Mouse (Mus musculus): Measurements from ENCODE around the gene Gpkow.

Gpkow gene

DNA sequence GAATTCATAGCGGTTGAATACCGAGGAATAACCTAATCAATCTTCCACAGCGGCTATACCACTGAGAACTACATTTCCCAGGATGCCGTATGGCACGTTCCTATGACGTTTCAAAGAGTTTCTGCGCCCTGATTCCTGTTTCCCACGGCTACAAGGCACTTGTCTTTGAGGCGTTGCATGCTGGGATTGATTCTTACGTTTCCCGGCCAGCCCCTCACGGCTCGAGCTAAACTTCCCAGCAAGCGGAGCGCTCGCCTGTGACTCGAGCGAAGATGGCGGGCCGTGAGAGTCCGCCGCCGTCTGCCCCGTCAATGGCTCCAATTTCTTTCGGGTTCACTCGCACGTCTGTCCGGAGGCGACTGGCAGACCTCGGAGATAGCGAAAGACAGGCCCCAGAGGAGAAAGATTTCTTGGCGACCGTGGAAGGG is at the start of gene Gpkow:
TSS of gene Gpkow (plus strand) at position 178 of the 428 bp plus-strand sequence.
- peak; percentile 93 for DNase-seq (ENCODE audit: low read depth, low spot score)

DNA sequence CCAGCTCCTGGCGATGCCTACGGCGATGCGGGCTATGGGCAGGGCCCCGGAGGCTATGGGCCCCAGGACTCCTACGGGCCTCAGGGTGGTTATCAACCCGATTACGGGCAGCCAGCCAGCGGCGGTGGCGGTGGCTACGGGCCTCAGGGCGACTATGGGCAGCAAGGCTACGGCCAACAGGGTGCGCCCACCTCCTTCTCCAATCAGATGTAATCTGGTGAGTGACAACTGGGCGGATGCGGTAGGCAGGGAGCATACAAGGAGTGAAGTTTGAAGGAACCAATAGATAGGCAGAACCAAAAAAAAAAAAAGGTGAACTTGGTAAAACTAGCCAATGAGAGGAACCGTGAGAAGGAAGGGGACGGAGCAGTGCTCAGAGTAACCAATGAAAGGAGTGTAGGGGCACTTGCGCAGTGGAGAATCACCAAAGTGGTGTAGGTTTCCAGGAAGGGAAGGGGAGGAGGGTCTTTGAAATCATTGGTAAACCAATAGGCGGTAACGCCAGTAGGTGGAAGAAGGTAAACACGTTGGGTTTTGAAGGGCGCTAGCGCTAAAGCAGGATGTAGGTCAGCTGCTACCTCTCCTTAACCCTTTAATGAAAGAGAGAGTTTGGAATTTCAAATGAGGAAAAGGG is 48.1 kb upstream of the Gpkow start:
- DNase-seq (ENCODE audit: low read depth, low spot score), result peak; percentile 92

DNA sequence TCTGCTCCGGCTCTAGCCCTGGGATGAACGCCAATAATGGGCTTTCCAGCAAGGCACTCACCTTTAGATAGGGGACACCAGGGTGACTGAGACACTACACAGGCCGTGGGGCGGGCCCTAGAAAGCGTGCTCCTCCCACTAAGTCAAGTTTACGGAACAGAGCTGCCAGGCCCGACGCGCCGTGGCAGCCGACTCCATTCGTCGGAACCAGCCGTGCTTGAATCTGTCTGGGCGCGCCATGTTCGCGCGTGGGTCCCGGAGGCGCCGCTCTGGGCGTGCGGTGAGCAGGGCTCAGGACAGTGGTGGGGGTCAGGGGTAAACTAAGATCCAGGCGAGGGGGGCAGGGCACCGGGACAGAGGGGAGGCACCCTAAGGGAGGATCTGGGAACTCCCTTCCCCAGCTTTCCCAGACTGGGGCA is 39.7 kb upstream of the Gpkow start, which contains the start of gene Prickle3:
TSS of gene Prickle3 (plus strand) at position 40 of the 419 bp plus-strand sequence.
- peak; percentile 81 for DNase-seq (ENCODE audit: low read depth, low spot score)

DNA sequence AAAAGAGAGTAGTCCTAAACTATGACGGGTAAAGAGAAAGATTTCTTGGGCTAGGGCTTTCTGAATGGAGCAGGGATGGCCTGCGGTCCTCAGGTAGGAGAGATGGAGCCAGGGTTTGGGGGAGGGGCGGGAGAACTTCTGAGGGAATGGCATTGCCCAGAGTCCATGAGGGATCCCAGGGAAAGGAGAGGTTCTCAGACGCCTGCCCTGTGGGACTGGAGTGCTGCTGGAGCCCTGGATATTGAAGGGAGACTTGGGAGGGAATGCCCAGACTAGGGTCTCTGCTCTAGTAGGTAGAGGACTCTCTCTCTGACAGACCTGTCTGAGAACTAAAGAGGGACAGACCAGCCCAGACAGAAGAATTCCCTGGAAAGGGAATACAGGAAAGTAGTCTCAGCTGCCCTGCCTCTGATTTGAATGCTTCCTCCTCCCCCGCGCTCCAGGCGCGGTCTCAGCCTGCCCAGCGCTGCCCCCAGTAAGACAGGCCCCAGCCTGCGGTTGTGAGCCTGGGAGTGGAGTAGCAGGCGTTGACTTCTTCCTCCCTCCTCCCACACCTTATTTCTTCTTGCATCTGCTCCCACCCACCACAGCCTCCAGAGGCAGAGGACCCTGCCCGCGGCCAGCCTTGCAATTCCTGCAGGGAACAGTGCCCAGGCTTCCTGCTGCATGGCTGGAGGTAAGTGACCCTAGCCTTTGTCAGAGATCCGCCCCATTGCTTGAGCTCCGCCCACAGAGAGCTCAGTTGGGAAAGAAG is 38.7 kb upstream of the Gpkow start:
- DNase-seq (ENCODE audit: low read depth, low spot score), result no peak

DNA sequence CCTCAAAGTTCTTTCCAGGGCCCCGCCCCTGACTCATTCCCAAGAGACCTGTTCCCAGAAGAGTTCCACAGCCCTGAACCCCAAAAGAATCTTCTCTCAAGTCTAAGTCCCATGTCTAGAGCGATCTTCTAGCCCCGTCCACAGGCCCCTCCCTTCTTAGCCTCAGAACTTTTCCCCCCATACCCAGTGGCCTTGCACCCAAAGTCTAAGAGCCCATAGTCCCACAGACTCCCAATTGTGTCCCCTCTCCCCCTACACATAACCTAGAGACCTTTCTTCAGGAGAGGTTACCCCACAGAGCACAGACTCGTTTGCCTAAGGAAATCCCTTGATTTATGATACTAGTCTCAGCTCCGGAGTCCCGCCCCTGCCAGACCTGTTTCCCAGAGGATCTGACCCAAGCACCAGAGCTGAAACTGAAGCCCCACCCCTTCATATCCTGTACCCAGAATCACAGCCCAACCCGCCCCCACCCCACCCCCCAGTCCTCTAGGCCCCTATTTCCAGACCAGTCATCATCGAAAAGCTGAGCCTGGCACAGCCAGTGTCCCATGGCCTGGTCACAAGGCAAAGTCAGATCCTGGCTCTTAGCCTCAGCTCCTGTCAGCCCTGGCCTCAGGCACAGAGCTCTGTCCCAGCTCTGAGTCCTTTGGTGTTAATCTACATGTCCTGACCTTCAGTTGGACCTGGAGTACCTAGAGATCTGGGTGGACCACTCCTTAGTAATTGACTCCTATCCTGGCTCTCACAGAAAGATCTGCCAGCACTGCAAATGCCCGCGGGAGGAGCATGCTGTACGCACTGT is 37.9 kb upstream of the Gpkow start:
- DNase-seq (ENCODE audit: low read depth, low spot score), result no peak

DNA sequence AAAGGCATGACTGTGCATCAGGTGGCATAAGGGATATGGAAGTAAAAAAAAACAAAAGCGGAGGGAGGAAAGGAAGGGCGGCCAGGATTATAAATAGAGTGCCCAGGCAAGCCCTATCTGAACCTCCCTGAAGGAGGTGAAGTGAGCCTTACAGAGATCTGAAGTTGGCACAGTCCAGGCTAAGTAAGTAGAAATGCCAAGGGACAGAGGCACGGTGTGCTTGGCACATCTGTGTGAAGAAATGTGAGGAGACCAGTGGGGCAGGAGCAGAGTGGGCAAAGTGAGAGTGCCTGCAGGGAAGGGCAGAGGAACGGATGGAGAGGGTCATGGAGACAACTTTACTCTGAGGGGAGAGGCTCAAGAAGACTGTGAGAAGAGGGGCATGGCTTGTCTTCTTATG is 35.8 kb upstream of the Gpkow start:
- no peak for DNase-seq (ENCODE audit: low read depth, low spot score)

DNA sequence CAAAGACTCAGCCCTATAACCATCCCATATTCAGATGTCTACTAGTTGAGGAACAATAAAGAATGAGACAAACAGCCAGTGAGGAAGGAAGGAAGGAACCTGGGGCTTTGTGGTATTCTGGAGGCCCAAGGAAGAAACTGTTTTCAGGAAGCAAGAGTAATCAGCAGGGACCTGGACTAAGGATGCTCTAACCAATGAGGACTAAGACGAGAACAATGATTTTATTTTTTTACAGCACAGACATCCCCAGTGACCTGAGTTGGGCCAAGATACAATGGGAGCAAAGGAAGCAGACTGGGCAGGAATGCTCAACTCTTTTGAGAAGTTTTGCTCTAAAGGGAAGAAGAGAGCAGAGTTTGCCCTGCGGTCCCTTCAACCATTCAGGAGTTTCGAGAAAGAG is 34.0 kb upstream of the Gpkow start:
- no peak for DNase-seq (ENCODE audit: low read depth, low spot score)

DNA sequence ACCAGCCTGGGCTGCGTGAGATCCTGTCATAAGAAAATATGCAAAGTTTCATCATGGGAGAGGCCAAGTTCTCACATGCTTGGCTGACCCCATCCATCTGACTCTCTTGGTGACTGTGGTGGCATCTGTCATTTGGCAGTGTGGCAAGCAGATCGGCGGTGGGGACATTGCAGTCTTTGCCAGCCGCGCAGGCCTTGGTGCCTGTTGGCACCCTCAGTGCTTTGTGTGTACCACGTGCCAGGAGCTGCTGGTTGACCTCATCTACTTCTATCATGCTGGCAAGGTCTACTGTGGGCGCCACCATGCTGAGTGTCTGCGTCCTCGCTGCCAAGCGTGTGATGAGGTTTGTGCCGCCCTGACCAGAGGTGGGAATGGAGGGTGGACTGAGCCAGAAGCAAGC is 32.1 kb upstream of the Gpkow start:
- DNase-seq (ENCODE audit: low read depth, low spot score), result no peak

DNA sequence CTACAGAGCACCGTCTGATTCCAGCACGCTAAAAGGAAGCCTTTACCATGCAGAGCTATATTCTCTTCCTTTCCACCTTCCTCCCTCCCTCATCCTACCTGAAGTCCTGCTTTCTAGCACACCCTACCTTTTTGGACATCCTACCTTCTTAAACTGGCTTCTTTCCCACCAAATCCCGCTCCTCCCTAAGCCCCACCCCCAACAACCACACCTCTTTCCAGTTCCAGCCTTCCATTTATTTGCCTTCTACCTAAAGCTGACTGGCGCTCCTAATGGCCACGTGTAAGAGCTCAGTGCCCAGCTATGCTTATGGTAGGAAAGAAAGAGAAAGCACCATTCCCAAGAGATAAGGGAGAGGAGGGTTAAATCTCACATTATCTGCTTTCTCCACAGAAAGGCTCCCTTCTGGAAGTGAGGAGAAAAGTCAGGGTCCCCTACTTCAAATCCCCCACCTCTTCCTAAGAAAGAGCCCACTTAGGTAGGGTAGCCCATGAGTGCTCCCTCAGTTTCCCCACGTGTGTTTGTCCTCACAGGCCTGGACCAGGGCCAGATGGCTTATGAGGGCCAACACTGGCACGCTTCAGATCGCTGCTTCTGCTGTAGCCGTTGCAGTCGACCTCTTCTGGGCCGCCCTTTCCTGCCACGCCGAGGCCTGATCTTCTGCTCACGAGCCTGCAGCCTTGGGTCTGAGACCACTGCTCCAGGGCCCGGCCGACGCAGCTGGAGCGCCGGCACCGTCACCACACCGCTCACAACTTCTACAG is 31.0 kb upstream of the Gpkow start:
- DNase-seq (ENCODE audit: low read depth, low spot score), result no peak

DNA sequence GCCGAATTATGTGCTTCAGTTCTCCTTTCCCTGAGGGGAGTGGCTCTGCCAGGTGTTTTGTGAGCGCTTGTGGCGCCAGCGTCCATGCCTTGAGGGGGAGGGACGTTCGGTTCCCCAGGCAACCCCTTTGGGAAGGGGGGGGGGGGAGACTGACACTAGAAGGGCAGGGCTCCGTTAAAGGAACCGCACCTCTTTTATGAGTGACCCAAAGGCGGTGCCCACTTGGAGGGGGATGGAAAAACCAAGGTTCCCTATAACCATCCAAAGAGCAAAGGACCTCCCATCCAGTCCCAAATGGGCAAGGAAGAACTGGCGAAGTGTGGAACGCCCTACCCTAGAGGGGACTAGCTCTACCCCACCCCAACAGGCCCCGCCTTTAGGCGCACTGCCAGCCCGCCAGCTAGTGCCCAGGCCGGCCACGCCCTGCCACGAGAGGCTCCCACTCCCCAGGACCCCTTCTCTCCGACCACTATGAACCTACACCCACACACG is 26.5 kb upstream of the Gpkow start:
- DNase-seq (ENCODE audit: low read depth, low spot score), result peak; percentile 66

DNA sequence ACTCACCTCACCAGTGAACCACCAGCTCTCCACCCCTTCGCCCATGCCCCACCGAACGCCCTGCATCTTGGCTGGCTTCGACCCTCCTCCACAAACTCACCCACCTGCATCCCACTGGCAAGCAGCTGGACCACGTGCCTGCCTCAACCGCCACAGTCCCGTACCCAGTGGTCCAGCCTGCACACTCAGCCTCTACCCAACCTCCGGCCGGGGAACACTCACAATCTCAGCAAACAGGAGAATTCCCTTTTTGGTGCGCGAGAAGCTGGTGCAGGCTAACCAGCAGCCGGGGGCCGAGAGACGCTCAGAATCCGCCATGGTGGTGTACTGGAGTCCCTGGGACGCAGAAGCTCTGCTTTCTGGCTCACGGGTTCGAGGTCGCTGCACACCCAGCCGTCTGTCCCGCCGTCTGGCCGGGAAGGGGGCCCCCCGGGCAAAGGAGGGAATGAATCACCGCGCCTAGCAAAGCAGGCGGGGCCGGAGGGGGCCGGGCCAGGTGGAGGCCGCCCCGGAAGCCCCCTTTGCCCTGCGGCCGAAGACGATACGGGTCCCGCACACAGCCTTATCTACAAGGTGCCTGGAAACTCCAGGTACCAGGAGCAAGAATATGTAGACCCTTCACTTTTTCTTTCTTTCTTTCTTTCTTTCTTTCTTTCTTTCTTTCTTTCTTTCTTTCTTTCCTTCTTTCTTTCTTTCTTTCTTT is 25.9 kb upstream of the Gpkow start, which contains the start of gene Plp2:
TSS of gene Plp2 (minus strand) at position 470 of the 703 bp plus-strand sequence.
- DNase-seq (ENCODE audit: low read depth, low spot score), result peak; percentile 51

DNA sequence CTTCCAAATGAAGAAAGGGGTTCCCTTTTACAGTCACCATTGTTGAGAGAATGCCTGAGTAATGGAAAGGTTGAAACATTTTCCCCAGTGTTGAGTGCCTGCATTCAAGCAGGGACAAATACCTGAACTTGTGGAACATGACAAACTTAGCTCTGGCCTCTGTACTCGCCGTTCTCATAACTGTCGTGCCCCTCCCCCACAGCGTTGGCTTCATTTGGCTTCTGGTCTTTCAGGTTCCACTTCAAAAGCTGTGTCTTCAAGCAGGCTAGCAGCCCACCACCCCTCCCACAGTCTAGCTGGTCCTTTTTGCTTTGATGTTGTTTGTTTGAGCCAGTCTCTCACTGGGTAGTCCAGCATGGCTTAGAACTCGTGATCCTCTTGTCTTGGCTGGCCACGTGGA is 24.2 kb upstream of the Gpkow start:
- no peak for DNase-seq (ENCODE audit: low read depth, low spot score)

DNA sequence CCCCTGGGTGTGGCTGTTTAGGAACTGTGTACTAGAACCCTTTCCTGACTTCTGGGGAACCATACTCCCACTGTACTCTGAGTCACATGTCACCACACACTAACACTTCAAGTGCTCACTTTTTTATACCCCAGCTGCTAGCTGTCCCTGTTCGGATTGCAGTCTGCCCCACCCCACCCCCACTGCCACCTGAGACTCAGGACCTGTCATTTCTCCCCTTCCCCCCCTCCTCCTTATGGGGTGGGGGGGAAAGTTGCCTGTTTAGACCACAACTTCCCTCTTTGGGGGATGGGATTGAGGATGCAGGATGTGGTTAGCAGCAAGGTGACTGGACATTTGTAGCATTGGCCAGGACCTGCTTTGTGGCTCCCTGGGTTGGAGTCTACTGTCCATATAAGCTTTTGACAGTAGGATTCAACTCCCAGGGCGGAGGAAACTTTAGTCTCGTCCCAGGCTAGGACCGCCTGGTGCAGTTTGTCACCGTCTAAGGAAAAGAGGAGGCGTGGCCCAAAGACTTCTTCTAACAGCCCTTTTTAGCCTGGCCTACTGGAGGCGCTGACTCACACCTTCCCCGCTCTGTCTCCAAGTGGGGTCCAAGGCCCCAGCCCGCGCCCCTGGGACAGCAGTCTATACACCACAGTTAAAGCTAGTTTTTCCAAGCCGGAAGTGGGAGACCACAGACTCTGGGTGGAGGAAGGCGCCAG is 23.2 kb upstream of the Gpkow start:
- peak; percentile 56 for DNase-seq (ENCODE audit: low read depth, low spot score)

DNA sequence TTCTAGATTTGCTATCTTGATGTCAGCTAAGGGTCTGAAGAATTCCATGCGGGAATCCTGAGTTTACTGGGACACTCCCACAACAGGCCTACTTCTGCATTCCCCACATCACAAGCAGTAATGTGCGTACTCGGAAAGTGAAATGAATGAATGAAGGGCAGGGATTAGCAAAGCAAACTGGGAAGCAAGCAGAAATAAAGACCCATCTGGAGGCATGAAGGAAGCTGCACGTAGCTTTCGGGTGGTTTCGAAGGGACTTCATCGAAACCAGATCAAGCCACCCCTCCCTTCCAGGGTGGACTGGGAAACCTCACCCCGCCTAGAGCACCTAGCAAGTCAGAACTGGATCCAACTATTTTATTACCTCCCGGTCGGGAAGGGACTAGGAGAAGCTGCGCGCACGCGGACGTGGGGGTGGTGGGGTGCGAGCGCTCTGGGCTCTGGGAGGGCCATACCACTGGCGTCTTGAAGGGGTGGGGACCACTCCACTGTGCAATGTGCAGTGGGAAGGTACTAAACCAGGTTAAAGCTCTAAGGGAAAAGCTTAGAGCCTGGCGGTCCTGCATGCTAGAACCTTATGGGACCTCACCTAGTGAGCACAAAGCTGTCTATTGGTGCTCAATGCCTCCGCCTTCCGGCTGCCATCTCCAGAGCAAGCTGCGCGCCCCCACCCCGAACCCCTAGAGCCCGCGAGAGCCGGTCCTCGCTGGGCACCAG is 22.5 kb upstream of the Gpkow start:
- peak; percentile 61 for DNase-seq (ENCODE audit: low read depth, low spot score)

DNA sequence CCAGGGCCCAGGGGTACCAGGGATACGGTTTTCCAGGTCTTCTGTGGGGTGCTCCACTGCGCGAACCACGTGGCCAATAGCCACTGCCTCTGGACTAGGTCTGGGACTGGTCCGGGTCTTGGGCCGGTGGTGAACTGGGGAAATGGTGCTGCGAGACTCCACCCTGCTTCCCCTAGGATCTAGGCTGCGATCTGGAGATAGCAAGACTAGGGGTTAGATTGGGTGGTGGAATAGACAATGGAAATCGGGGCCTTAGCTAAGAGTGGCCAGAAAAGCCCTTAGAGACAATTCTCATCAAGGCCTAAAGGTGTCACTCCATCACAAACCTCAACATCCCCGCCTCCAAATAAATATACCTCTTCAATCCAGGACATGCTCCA is 21.9 kb upstream of the Gpkow start:
- DNase-seq (ENCODE audit: low read depth, low spot score), result peak; percentile 30

DNA sequence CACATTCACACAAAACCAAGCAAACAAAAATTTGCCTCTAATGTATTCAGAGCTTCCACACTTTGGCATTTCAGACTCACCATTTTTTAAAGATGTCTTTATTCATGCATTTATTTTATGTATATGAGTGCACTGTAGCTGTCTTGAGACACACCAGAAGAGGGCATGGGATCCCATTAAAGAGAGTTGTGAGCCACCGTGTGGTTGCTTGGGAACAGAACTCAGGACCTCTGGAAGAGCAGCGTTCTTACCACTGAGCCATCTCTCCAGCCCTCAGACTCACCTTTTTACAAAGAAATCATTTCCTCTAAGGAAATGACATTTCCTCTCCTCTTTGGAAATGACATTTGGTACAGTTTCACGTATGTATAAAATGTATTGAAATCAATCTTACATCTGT is 17.9 kb upstream of the Gpkow start:
- no peak for DNase-seq (ENCODE audit: low read depth, low spot score)

DNA sequence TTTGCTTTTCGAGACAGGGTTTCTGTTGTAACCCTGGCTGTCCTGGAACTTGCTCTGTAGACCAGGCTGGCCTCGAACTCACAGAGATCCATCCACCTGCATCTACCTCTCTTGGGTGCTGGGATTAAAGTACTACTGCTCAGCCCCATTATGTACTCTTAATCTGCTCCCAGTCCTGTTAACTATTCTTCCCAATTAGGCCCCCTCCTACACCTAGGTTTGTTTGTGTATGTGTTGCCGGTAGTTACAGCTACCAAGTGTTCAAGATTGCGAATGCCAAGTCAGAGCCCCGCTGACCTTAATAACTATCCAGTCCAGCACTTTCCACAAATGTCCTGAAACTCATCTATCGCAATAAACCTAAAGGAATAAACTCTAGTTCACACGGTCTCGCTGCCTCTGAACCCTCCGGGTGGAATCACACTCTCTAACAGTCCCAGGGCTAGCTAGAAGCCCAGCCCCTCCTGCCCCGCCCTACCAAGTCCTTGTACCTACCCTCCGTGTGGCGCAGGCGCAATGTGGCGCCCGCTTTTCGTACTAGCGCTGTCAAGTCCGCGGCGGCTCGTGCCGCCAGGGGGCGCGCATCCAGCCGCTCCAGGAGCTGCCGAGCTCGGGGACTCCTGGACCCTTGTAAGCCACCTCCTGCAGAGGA is 17.4 kb upstream of the Gpkow start:
- peak; percentile 95 for DNase-seq (ENCODE audit: low read depth, low spot score)

DNA sequence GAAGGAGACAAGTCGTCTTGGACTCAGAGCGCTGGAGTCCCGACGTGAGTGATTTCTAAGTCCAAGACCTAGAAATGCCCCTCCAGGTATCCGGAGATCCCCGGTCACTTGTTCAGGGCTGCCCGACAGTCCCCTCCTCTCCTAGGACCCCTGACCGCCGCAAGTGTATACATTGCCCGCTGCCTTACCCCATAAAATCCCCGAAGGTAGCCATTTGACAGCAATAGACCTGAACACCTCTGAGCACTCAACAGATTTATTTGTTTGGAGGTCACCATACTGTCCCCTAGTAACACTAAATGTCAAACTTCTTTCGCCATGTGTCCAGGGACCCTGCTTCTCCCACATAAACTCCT is 16.9 kb upstream of the Gpkow start:
- DNase-seq (ENCODE audit: low read depth, low spot score), result no peak

DNA sequence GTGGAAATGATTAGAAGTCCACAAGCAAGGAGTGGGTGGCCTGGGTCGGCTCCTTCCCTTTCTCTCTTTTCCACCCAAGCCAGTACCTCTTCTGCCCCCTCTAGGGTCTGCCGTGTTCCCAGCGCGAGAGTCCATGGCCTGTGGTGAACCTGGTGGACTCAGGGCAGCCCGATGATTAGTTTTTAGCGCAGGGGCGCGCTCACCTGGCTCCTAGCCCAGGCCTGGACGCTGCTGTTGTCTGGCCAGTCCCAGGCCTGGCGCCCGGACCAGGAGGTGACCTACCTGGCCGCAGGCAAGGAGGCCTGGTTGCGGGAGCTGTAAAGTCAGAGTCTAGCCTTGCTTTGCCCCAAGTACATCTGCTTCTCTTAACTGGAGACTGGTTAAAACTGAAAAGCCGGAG is 16.1 kb upstream of the Gpkow start, which contains the start of gene Magix:
TSS of gene Magix (minus strand) at position 388 of the 400 bp plus-strand sequence.
- DNase-seq (ENCODE audit: low read depth, low spot score), result no peak
